Mouse (Mus musculus) hindbrain, embryonic 14.5 days (tissue): Measurements from ENCODE around the gene Pnkd. TPM values are rescaled to one million over a fixed set of nuclear protein-coding genes. Genes with fewer than 3 reads are reported as not detected.
A peak's percentile ranks its signal among the peaks of the same experiment; 100 is the strongest.

Experiments
- ATAC-seq: fragments of 200-750 bp; cut with Nextera tagmentation; 2 replicates; pipeline ENCODE4 v1.8.0; 2017; ENCODE audit warnings: moderate number of reproducible peaks, mild to moderate bottlenecking, moderate TSS enrichment, moderate library complexity; ENCODE audit not compliant: low FRiP score
- DNase-seq: peaks from one replicate; pipeline ENCODE4 v3.0.0-alpha.2; 2015; ENCODE audit warnings: low spot score
- H3K27ac ChIP-seq: fragments of 300-500 bp; sonication (generic); 2 replicates; pipeline ENCODE4 v1.5.1; 2014; ENCODE audit warnings: mild to moderate bottlenecking, moderate library complexity
- H3K27me3 ChIP-seq: fragments of 300-500 bp; sonication (generic); 2 replicates; pipeline ENCODE4 v1.6.1; 2014; ENCODE audit warnings: mild to moderate bottlenecking, low read length, mixed read lengths; ENCODE audit not compliant: control insufficient read depth, insufficient read depth
- H3K36me3 ChIP-seq: fragments of 300-500 bp; sonication (generic); replicated peaks from 2 replicates; pipeline ENCODE4 v1.6.1; 2014; ENCODE audit not compliant: control insufficient read depth, insufficient read depth
- H3K4me1 ChIP-seq: fragments of 300-500 bp; sonication (generic); replicated peaks from 2 replicates; pipeline ENCODE4 v1.6.1; 2014; ENCODE audit warnings: antibody characterized with exemption, low read length, mixed read lengths; ENCODE audit not compliant: control insufficient read depth, insufficient read depth
- H3K4me2 ChIP-seq: fragments of 300-500 bp; sonication (generic); replicated peaks from 2 replicates; pipeline ENCODE4 v1.6.1; 2014; ENCODE audit warnings: mild to moderate bottlenecking, moderate library complexity
- H3K4me3 ChIP-seq: fragments of 300-500 bp; sonication (generic); replicated peaks from 2 replicates; pipeline ENCODE4 v1.5.1; 2014; ENCODE audit warnings: mild to moderate bottlenecking, low read length
- H3K9ac ChIP-seq: fragments of 300-500 bp; sonication (generic); 2 replicates; pipeline ENCODE4 v1.6.1; 2014
- H3K9me3 ChIP-seq: fragments of 300-500 bp; sonication (generic); 2 replicates; pipeline ENCODE4 v1.6.1; 2016; ENCODE audit warnings: low read length; ENCODE audit not compliant: control insufficient read depth
- WGBS: fragments of 180-500 bp; shearing (Covaris S2); extraction: QIAGEN DNeasy Blood & Tissue Kit; methylation state at CpG from one replicate; pipeline ENCODE4 v1.1.7; 2014; 5-methylcytosine and 5-hydroxymethylcytosine counted together
- polyA plus RNA-seq: library from polyadenylated mRNA; unstranded; fragments of >200 nt; fragmentation: Nextera tagmentation; extraction: Ambion mirVana; gene quantifications from 2 replicates; pipeline ENCODE4 v1.2.1, GENCODE M21; 2014

The Pnkd gene
- polyA plus RNA-seq, 1 experiment from 2014 or later = 146 TPM

DNA sequence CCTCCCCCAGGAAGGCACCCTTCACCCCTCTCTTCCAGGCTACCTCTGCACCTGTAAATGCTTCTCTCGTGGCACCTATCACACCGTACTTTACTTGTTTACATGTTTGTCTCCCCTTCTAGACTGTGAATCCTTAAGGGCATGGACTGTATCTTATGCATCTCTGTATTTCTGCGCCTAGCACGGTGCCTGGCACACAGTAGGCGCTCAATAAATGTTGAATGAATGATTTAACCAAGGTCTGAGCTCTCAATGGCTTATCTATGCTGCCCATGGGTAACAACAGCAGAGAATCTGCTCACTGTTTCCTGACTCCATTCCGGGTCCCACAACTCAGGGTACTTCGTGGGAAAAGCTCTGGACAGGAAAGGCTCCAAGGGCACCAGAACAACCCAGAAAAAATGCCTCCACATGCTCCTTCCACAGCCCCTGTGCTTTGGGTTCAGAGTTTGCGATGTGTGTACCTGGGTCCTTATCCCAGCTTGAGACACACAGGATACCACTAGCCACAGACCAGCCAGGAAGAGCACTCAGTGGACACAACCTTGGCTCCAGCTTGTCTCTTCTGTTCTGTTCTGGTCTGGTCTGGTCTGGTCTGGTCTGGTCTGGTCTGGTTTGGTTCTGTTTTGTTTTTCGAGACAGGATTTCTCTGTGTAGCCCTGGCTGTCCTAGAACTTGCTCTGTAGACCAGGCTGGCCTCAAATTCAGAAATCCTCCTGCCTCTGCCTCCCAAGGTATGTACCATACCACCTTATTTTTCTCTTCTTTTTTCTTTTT lies 68.9 kb downstream of the Pnkd start:
- Histone ChIP-seq H3K27me3 (no peaks in the 10 kb centered on the region), H3K9ac (no peak overlapping the region), H3K4me1 (no peaks in the 10 kb centered on the region), H3K4me3 (no peak overlapping the region), H3K27ac (no peak overlapping the region), H3K9me3 (no peaks in the 10 kb centered on the region), H3K36me3 (peaks cover 21% of the 10 kb centered on the region), H3K4me2 (no peak overlapping the region)
- 95% methylated on average over 9 of the region's 9 CpGs for WGBS
- ATAC-seq (no peak), DNase-seq (no peak)

DNA sequence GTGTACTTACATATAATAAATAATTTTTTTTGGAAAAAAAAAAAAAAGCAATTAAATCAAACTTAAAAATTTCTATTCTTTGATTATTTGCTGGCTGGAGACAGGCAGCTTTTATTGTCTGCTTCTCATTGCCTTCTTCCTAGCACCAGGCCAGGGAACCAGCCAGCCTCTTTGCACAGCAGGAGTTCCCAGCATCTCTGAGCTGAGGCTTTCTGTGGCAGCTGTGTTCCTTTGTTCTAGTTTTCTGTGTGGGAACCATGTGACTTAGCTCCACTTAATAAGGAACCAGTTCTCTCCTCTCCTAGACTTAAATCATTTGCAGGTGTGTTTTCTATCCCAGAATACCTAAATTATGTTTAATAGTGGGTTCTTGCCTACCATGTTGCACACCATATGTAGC lies 72.8 kb downstream of the Pnkd start:
- H3K4me1 ChIP-seq = no peaks in the 10 kb centered on the region
- DNase-seq = no peak
- no peak overlapping the region for H3K4me3 ChIP-seq
- no peaks in the 10 kb centered on the region for H3K27me3 ChIP-seq
- no peak overlapping the region for H3K9ac ChIP-seq
- no peak overlapping the region for H3K4me2 ChIP-seq
- no peak overlapping the region for H3K27ac ChIP-seq
- ATAC-seq = no peak
- H3K9me3 ChIP-seq = no peaks in the 10 kb centered on the region
- peaks cover 5% of the 10 kb centered on the region; the same call in 1 of the 2 replicates for H3K36me3 ChIP-seq

DNA sequence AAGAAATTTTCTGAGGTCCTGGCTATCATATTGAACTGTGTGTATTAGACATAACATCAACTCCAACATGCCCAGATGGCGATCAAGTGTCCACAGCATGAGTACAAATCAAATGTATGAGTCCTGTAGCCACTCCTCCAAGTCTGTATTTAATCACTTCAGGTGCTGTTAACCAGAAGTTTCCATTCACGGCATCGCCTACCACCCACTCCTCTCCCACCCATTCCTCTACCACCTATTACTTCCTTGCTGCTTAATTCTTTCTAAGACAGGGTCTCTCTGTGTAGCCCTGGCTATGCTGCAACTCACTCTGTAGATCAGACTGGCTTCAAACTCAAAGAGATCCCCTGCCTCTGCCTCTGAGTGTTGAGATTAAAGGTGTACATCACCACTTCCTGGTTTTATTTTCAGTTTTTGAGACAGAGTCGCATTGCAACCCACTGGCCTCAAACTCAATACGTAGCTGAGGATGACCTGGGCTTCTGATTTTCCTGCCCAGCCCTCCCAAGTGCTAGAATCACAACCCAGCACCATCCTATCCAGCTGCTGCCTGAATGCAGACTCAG lies 75.3 kb downstream of the Pnkd start:
- Histone ChIP-seq H3K4me2 (no peak overlapping the region), H3K4me1 (no peaks in the 10 kb centered on the region), H3K36me3 (no peaks in the 10 kb centered on the region), H3K27me3 (no peaks in the 10 kb centered on the region), H3K4me3 (no peak overlapping the region), H3K9me3 (no peaks in the 10 kb centered on the region), H3K9ac (no peak overlapping the region), H3K27ac (no peak overlapping the region)
- ATAC-seq (no peak), DNase-seq (no peak)
- WGBS = 90% methylated on average over 5 of the region's 5 CpGs

DNA sequence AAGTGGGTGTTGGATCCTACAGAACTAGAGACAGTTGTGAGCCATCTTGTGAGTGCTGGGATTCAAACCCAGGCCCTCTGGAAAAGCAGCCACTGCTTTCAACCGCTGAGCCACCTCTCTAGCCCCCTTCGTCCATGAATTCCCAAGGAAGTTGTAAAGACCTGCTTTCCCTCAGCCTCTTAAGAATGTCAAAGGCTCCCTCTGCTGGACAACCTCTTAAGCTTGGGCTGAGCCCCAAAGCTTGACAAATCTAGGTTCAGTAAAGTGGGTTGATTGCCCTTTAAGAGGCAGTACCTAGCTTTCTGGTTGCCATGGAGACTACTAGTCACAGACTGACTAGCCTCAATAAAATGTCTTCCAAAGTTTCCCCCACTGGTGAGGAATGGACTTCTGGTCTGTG lies 77.1 kb downstream of the Pnkd start, which contains the start of gene Catip:
TSS of gene Catip (plus strand) at position 297 of the 400 bp plus-strand sequence.
- peak; percentile 88 for DNase-seq
- H3K9me3 ChIP-seq = no peaks in the 10 kb centered on the region
- no peaks in the 10 kb centered on the region for H3K4me1 ChIP-seq
- no peak within 1 kb of the TSS for H3K9ac ChIP-seq
- no peak within 1 kb of the TSS for H3K4me2 ChIP-seq
- H3K27ac ChIP-seq = no peak within 1 kb of the TSS
- no peaks in the 10 kb centered on the region for H3K36me3 ChIP-seq
- no peak within 1 kb of the TSS for H3K4me3 ChIP-seq
- peak; percentile 62; the same call in 1 of the 2 replicates for ATAC-seq
- no peaks in the 10 kb centered on the region for H3K27me3 ChIP-seq
- WGBS = 0% methylated on average over 2 of the region's 2 CpGs

DNA sequence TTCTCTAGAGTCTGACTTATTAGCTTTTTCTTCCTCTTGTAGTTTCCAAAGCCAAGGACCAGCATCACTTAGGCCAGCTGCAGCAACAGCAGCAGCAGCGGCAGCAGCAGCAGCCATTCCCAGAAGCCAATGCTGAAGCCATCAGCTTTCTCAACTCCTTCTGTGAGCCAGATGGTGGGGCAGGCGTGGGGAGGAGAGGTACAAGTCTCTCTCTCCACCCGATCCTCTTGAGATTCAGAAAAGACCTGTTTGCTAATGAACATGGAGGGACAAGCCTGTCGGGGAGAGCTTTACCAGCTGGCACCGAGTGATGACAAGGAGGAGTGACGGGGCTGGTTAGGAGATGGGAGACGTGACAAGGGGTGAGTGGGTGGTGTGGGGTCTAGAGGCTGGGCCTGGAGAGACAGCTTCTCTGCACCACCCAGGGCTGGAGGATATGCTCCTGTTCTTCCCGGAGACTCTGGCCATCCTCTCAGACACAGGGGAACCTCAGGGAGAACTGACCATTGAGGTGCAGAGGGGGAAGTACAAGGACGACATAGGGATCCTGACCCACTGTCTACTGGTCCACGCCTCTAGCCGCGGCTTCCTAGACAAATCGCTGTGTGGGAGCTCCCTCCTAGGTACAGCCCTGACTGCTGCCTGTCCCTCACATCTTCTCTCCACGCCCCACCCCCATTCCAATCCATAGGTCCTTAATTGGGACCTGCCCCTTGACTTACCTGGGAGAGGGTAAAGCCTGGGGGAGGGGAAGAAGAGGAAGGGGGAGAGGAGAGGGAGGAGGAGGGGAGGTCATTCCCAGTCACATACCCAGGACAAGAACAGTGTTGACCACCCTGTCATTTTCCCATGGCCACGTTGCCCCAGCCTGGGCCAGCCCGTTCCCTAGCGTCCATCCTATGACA lies 77.8 kb downstream of the Pnkd start:
- Histone ChIP-seq H3K36me3 (no peaks in the 10 kb centered on the region), H3K4me2 (no peak overlapping the region), H3K9me3 (no peaks in the 10 kb centered on the region), H3K4me3 (no peak overlapping the region), H3K27me3 (no peaks in the 10 kb centered on the region), H3K4me1 (no peaks in the 10 kb centered on the region), H3K9ac (no peak overlapping the region), H3K27ac (no peak overlapping the region)
- DNase-seq = no peak
- peak; percentile 37; the same call in 1 of the 2 replicates for ATAC-seq
- 64% methylated on average over 17 of the region's 17 CpGs for WGBS

DNA sequence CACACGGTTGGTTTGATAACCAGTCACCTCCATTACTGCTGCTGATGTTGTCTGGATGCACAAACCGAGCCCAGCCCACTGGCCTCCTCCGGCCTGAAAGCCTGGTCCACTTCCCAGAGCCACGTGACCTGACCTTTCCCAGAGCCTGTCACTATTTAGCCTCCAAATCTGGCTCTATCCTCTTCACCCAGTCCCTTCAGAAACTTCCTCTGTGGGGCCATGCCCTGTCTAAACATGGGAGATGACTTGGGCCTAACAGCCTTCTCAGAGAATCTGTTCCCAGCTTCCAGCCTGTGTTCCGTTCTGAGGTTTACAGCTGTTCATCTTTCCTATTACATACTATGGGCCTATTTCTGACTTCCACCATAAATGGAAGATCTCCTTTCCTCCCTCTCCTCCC lies 78.7 kb downstream of the Pnkd start:
- H3K36me3 ChIP-seq = no peaks in the 10 kb centered on the region
- H3K4me1 ChIP-seq = no peaks in the 10 kb centered on the region
- H3K27me3 ChIP-seq = no peaks in the 10 kb centered on the region
- DNase-seq = no peak
- no peak overlapping the region for H3K27ac ChIP-seq
- no peak for ATAC-seq
- 74% methylated on average over 5 of the region's 5 CpGs for WGBS
- H3K9me3 ChIP-seq = no peaks in the 10 kb centered on the region
- H3K4me3 ChIP-seq = no peak overlapping the region
- H3K4me2 ChIP-seq = no peak overlapping the region
- no peak overlapping the region for H3K9ac ChIP-seq

DNA sequence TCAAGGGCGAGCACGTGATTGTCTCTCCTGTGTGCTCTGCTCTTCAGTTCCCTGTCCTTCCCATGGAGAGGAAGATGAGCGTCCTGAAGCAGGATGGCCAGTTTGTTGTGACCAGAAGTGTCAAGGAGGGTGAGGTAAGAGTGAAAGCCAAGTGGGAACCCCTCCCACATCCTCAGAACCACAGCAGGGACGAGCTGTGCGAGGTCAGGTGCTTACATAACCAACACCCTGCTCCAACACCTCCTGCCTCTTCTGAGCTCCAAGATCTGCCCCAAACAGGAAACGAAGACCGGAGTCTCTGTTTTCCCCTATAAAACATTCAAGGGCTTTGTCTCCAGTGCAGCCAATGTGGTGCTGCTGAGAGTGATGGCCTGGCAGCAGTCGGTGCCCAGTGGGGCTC lies 79.5 kb downstream of the Pnkd start:
- no peak for DNase-seq
- Histone ChIP-seq H3K9me3 (no peaks in the 10 kb centered on the region), H3K27me3 (no peaks in the 10 kb centered on the region), H3K4me1 (no peaks in the 10 kb centered on the region), H3K27ac (no peak overlapping the region), H3K36me3 (no peaks in the 10 kb centered on the region), H3K4me2 (no peak overlapping the region), H3K4me3 (no peak overlapping the region), H3K9ac (no peak overlapping the region)
- ATAC-seq = no peak
- WGBS = 84% methylated on average over 8 of the region's 8 CpGs

DNA sequence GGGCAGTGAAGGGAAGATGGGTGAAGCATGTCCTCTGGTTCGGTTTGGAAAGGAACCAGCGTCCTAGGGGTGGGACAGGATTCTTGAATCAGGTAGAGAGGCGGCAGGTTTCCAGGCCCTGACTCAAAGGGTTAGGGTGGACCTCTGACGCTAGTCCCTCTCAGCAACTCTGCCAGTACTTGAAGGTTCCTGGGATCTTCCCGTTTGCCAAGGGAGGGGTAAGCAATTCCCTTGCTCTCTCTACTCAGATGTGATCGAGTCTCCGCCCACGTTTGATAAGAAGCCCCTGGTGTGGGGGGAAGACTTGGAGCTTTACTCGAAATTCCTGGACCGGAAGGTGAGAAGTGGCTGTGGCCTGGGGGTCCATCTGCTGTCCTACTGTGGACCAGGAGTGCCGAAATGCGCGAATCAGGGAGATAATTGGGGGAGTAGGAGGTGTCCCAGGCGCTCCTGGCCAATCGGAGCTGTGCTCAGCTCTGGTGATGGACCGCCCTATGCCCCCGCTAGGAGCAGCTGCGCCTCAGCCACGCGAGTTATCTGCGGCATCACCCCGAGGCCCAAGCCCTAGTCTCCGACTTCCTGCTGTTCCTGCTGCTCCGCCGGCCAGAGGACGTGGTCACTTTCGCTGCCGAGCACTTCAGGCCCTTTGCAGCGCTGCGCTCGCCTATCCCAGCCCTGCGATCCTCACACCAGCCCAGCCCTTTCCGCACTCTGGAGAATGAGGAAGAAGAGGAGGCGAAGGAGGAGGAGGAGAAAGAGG lies 83.3 kb downstream of the Pnkd start:
- H3K4me3 ChIP-seq = peak overlapping the region; percentile 18
- H3K9ac ChIP-seq = peak overlapping the region; percentile 29; the same call in 1 of the 2 replicates
- peak overlapping the region; percentile 48 for H3K4me2 ChIP-seq
- H3K9me3 ChIP-seq = no peaks in the 10 kb centered on the region
- no peak overlapping the region for H3K27ac ChIP-seq
- ATAC-seq = peak; percentile 37; the same call in 1 of the 2 replicates
- H3K36me3 ChIP-seq = no peaks in the 10 kb centered on the region
- H3K27me3 ChIP-seq = no peaks in the 10 kb centered on the region
- DNase-seq = no peak
- no peaks in the 10 kb centered on the region for H3K4me1 ChIP-seq
- WGBS = 23% methylated on average over 34 of the region's 34 CpGs
